Mouse (Mus musculus) embryo, embryonic 11.5 days (tissue): ENCODE results near the gene Yy1.

Experiments used
- DNase-seq: peaks from one replicate; pipeline ENCODE4 v3.0.0-alpha.2; 2012; ENCODE audit warnings: low read depth, low spot score

Gene Yy1

GRCm38 (mm10) chr12:108792546-108793452, at the start of gene Yy1:
Gene Yy1 (plus strand): TSS chr12:108792973.
- DNase-seq: peak; percentile 98

GRCm38 (mm10) chr12:108745990-108746389, 46.8 kb upstream of the Yy1 start:
- no peak for DNase-seq

- DNase-seq: no peak
These were observed 43.8 kb upstream of the Yy1 start for GRCm38 (mm10) chr12:108749019-108749418.

DNA sequence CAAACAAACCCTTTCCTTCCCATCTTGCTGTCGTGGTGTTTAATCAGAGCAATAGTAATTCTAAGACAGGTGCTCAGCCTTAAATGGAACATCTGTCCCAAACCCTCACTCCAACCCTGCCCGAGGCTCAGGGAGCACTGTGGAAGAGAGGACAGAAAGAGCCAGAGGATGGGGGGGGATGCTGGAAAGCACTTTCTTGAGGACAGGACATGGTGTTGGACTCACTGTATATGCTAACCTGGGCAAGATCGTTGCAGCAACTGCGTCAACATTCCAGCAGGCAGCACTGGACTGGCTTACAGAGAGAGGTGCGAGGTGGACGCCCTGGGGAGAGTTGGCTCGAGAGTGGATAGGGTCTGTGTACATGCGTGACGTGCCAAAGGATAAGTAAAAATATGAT, 43.3 kb upstream of the Yy1 start:
- no peak for DNase-seq

GRCm38 (mm10) chr12:108750226-108750625, 42.5 kb upstream of the Yy1 start:
- DNase-seq: no peak

DNA sequence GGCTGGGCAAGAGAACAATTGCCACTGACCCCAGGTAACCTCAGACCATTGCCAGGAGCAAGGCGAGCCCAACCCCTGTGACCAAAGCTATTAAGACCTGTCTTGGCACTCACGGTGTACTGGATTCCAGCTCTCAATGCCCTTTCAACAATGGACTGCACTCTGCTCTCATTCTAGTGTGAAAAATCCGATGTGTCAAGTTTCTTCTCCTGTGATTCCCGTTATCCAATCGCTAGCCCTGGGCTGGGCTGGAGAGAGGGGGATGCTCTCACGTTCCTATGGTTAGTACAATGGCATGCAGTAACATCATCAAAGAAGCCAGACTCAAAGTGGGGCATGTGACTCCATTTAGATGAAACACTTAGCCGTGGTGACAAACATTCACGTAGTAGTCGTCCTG, 41.0 kb upstream of the Yy1 start:
- no peak for DNase-seq

GRCm38 (mm10) chr12:108755141-108755540, 37.6 kb upstream of the Yy1 start:
- DNase-seq: no peak

DNA sequence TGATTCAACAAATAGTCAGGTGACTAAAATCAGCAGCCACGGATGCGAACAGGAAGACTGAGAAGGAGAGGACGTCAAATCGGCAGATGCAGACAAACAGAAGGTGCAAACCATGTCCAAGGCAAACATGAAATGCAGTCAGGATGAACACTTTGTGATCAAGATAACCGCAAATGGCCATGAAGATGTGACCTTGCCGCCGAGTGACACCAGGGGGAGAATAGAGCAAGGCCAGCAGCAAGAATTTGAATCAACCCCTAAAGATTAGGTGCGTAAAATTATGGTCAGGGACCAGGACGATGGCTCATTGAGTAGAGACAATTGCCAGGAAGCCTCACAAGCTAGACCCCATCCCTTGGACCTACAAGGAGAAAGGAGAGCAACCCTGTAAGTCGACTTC, 36.2 kb upstream of the Yy1 start:
- DNase-seq: no peak

- peak; percentile 90 for DNase-seq
These were observed 35.0 kb upstream of the Yy1 start for GRCm38 (mm10) chr12:108757717-108758257.

- no peak for DNase-seq
These were observed 34.5 kb upstream of the Yy1 start for GRCm38 (mm10) chr12:108758273-108758672.

DNA sequence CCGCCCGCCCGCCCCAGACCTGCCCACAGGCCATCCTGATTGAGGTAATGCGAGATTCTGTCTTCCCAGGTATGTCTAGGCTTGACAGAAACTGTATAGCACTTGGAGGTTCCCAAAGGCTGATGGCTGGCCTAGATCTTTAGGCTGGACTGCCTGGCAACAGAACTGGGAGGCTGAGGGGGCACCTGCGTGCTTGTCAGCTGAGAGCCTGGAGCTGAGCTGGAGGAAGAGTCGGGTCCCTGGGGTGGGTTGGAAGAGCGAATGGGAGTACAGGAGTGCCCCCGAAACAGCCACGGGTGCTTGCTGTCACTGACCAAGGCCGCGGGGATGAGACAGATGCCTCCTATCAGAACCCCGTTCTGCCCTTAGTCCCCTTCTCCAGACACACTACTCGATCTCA, 34.1 kb upstream of the Yy1 start:
- DNase-seq: no peak

- DNase-seq: no peak
These were observed 33.5 kb upstream of the Yy1 start for GRCm38 (mm10) chr12:108759266-108759665.

DNA sequence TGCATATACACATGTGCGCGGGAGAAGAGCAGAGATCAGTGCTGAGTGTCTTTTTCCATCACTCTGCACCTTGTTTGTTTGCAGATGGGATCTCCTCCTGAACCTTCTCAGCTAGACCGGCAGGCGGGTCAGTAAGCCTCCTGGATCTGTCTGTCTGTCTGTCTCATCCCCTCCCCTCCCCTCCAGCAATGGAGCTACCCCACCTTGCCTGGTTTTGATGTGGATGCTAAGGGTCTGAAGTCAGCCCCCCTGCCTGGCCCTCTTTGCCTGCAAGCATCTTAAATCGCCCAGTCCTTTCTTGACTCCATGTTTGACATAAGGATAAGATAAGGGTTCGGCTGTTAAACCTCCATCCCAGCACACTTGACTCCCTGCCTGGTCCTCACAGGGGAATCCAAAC, 32.8 kb upstream of the Yy1 start:
- DNase-seq: no peak

DNA sequence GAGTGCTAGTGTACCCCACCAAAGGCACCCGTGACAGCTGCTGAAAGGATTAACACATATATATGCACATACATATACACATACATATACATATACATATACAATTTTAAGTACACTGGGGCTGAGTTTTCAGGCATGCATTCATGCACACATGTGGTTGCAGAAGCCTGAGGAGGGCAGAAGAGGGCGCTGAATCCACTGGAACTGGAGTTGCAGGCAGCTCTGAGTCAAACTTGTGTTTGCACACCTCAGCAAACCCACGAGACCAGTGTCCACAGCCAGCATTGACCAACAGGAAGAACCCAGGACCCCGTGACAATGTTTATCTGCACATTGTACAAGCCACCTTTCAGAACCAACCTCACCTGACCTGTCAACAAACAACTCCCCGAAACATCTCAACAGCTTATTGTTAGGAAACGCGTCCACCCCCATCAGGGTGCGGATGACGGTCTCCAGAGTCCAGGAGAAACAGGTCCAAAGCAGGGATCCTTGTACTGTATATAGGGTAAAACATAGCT, 32.2 kb upstream of the Yy1 start:
- no peak for DNase-seq

GRCm38 (mm10) chr12:108761209-108761608, 31.6 kb upstream of the Yy1 start:
- DNase-seq: no peak

DNA sequence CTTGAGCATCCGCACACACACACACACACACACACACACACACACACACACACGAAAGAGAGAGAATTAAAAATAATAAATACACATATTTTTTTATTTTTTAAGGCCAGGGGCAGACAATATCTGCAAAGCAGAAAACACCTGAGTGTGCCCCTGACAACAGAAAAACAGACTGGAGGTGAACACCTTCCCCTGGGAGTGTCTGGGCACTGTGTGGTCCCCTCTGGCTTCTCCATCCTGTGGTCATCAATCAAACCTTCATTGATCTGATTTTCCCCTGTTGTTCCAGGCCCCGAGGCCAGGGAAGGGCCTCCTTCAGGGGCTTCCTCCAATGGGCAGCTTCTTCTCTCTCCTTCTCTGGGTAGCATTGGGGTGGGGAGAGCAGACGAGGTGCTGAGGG, 31.1 kb upstream of the Yy1 start:
- DNase-seq: no peak

DNA sequence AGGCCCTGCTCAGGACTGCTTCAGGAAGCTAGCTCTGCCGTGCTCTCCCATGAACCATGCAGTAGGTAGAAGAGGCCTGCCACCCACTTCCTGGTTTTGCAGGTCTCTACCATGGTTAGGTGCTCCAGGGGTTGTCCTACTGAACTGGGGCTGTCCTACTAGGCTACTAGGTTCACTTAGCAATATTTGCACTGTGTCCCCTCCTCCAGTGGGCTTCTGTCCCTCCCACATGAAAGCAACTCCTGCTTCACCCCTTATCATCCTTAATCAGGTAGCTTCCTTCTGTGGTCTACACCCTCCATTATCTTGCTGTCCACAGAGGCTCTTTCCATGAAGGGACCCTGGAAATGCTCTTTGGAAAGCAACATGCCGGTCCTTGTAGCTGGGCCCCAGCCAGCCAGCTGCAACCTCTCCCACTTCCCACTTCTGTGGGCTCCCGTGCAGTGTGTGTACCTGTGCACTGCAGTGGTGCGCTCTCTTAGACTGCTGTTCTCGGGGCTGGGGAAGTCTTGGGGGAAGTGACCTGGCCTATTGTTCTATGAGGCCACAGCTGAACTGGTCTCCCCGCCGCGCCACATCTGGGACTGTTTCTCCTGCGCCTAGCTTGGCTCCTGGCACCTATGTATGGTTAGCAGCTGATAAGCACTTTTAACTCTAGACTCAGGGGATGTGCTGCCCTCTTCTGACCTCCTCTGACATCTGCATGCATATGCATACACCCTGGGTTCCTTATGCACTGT, 29.5 kb upstream of the Yy1 start:
- no peak for DNase-seq

GRCm38 (mm10) chr12:108764917-108765678, 27.7 kb upstream of the Yy1 start:
- no peak for DNase-seq

DNA sequence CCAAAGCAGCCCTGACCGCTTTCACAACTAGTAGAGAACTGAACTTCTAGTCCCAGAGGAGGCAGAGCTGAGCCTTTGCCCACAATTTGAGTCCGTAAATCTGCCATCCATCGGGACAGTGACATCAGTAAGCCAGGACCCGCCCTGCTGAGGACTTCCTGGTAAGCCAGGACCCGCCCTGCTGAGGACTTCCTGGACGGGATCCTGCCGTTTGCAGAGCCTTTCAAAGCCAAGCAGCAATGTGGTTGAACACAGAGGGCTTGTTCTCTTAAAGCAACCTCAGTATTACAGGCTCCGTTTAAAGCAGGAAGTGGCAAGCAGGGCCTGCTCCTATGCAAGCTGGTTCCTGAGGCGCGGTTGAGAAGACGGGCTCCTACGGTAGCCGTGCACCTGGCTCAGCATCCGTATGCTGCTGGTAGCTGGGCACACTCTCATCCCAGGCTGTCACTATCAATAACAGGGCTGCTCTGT, 27.0 kb upstream of the Yy1 start:
- DNase-seq: no peak

DNA sequence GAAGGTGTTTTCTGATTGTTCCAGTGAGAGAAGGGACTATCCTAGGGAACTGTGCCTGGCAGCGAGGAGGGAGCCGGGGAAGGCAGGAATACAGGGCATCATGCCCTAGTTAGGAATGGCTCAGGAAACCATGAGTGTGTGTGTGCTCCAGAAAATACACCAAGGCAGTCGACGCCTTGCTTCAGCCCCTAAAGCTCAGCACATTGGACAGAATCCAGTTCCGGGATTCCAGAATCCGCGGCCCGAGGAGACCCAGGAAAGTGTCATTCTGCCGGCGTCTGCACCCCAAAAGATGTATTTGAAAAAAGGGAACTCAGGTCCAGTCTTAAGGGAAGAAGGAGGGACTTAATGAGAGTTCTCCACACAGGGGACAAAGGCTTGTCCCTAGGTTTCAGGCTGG, 26.5 kb upstream of the Yy1 start:
- no peak for DNase-seq

DNA sequence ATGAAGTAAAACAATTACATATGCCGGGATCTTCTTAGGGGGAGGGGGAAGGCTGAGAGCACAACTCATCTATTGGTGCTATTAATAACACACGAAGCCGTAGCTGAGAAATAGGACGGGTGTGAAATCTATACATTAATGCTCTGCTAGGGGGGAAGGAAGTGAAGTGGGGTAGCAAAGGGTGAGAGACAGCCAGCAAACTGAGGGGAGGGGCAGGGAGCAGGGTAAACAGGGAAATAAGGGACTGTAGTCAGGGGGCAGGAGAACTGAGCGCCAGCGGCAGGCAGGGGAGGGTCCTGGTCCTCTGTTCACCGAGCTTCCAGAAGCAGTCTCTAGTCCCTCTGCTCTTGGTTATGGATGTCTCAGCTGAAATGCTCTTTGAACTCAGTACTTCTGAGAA, 25.9 kb upstream of the Yy1 start:
- DNase-seq: no peak
